Mouse (Mus musculus): ENCODE measurements around the gene Spindoc.

The Spindoc gene

GRCm38 (mm10) chr19:7382903-7383865 is at the start of gene Spindoc:
Gene Spindoc, minus strand, starts transcription at chr19:7382994.
- peak; percentile 98 for DNase-seq (ENCODE audit: low spot score)

- no peak for DNase-seq (ENCODE audit: low spot score)
Measured at GRCm38 (mm10) chr19:7425398-7425775, 42.6 kb upstream of the Spindoc start.

GRCm38 (mm10) chr19:7424590-7425397 is 42.0 kb upstream of the Spindoc start:
- no peak for DNase-seq (ENCODE audit: low spot score)

GRCm38 (mm10) chr19:7424131-7424530 is 41.3 kb upstream of the Spindoc start:
- DNase-seq (ENCODE audit: low spot score) = no peak

- DNase-seq (ENCODE audit: low spot score) = no peak
Measured at GRCm38 (mm10) chr19:7423656-7424030, 40.8 kb upstream of the Spindoc start.

- DNase-seq (ENCODE audit: low spot score) = peak; percentile 95
Measured at GRCm38 (mm10) chr19:7423028-7423655, 40.3 kb upstream of the Spindoc start.

- no peak for DNase-seq (ENCODE audit: low spot score)
Measured at GRCm38 (mm10) chr19:7422656-7423027, 39.8 kb upstream of the Spindoc start.

- DNase-seq (ENCODE audit: low spot score) = peak; percentile 53
Measured at GRCm38 (mm10) chr19:7421602-7422591, 39.1 kb upstream of the Spindoc start.

- no peak for DNase-seq (ENCODE audit: low spot score)
Measured at GRCm38 (mm10) chr19:7420841-7421601, 38.2 kb upstream of the Spindoc start.

- no peak for DNase-seq (ENCODE audit: low spot score)
Measured at GRCm38 (mm10) chr19:7420108-7420507, 37.3 kb upstream of the Spindoc start.

- no peak for DNase-seq (ENCODE audit: low spot score)
Measured at GRCm38 (mm10) chr19:7419134-7419533, 36.3 kb upstream of the Spindoc start.

- peak; percentile 56 for DNase-seq (ENCODE audit: low spot score)
Measured at GRCm38 (mm10) chr19:7417911-7418849, 35.4 kb upstream of the Spindoc start.

- peak; percentile 72 for DNase-seq (ENCODE audit: low spot score)
Measured at GRCm38 (mm10) chr19:7416834-7417735, 34.3 kb upstream of the Spindoc start, which contains the start of gene 2700081O15Rik. Gene 2700081O15Rik, plus strand, starts transcription at chr19:7417625.

- DNase-seq (ENCODE audit: low spot score) = no peak
Measured at GRCm38 (mm10) chr19:7415916-7416833, 33.4 kb upstream of the Spindoc start.

- DNase-seq (ENCODE audit: low spot score) = no peak
Measured at GRCm38 (mm10) chr19:7412361-7412760, 29.6 kb upstream of the Spindoc start.

GRCm38 (mm10) chr19:7404623-7405229 is 21.9 kb upstream of the Spindoc start:
- DNase-seq (ENCODE audit: low spot score) = no peak

- no peak for DNase-seq (ENCODE audit: low spot score)
Measured at GRCm38 (mm10) chr19:7400635-7401034, 17.8 kb upstream of the Spindoc start.

Measured in ovary, postnatal 10 days (tissue).